11 mouse cellular contexts compared by ENCODE assay signal in the genomic region with DNA sequence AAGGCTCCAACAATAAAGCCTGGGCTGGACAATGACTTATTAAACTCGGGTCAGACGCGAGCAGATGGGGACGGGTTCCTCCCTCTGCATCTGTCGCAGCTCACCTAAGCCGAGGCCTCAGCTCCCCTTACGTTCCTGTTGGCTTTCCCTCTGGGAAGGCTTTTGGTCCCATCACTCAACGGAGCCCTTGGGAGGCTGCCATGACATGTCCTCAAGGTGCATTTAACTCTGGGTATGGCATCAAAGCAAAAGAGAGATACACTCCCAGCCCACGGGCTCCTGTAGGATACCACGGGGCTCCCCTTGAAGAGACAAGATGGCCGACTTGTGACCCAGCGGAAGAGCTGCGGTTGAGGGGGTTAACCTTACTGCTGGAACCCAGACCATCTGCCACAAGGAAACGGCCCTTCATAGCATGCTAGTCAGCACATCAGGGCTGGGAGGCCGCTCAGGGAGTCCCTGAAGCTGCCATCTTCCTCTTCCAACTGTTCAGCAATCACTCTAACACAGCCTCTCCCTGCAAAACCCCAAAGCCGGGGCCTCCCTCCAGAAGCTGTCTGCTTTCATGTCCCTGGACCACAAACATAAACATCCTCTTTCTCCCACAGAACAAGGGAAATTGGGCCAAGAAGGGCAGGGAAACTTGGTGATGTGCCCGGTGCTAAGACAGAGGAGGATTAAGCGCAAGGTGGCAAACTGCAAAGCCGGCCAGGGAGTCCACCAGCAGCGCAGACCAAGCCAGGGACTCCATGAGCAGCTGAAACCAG. TPM values are rescaled to one million over a fixed set of nuclear protein-coding genes. Genes with fewer than 3 reads are reported as not detected.
DNase-seq lines count a peak whose midpoint lies in the region; ATAC-seq lines count a peak whose summit lies in the region.
"Had no signal": no experiment of that assay in that cellular context is flagged by ENCODE, and none has a peak within 500 bp of the region (broad histone marks: within the 10 kb centered on the region; RNA-seq: fewer than 3 reads in every experiment).

No protein-coding gene starts in this region.

- DNase-seq in forebrain, embryonic 14.5 days (ENCODE audit: low spot score), result peak; percentile 67
- peak; percentile 43 for DNase-seq in urinary bladder, postnatal 14 days (ENCODE audit: low spot score)
- no peak for DNase-seq in urinary bladder, adult 2 months (ENCODE audit: low spot score)
- DNase-seq in spleen, postnatal 10 days (ENCODE audit: low spot score in 2 of 2), result no peak
- DNase-seq in urinary bladder, postnatal 25 days (ENCODE audit: low spot score), result no peak
- no peak for DNase-seq in retina, embryonic 14.5 days (ENCODE audit: low spot score)
- DNase-seq: kidney, adult 18-20 months; retina, postnatal 1 day had no signal

- 78% methylated on average over 20 of the region's 20 CpGs for WGBS in forebrain, embryonic 14.5 days
- WGBS in forebrain, embryonic 16.5 days, result 70% methylated on average over 20 of the region's 20 CpGs
- 53% methylated on average over 20 of the region's 20 CpGs for WGBS in lung, embryonic 16.5 days

- H3K9me3 ChIP-seq in forebrain, embryonic 14.5 days (replicated peaks; ENCODE audit: control insufficient read depth, low read length), result no peaks in the 10 kb centered on the region
- no peaks in the 10 kb centered on the region for H3K9me3 ChIP-seq in forebrain, embryonic 16.5 days (ENCODE audit: control insufficient read depth, low read length)
- H3K9me3 ChIP-seq in lung, embryonic 16.5 days (ENCODE audit: control insufficient read depth, low read length), result no peaks in the 10 kb centered on the region
- H3K9me3 ChIP-seq: liver, embryonic 15.5 days had no signal

- no peak for ATAC-seq in forebrain, embryonic 14.5 days
- ATAC-seq in forebrain, embryonic 16.5 days, result no peak
- peak; percentile 79 for ATAC-seq in lung, embryonic 16.5 days (ENCODE audit: low read depth)

- no peak overlapping the region for H3K4me3 ChIP-seq in forebrain, embryonic 14.5 days (ENCODE audit: low read depth, low read length)
- H3K4me3 ChIP-seq in forebrain, embryonic 16.5 days (replicated peaks; ENCODE audit: low read length), result no peak overlapping the region
- H3K4me3 ChIP-seq in lung, embryonic 16.5 days (ENCODE audit: low read length), result no peak overlapping the region
- H3K4me3 ChIP-seq: liver, embryonic 15.5 days had no signal

- H3K4me2 ChIP-seq in forebrain, embryonic 14.5 days (ENCODE audit: low read length), result no peak overlapping the region
- H3K4me2 ChIP-seq in forebrain, embryonic 16.5 days (ENCODE audit: low read length), result no peak overlapping the region
- H3K4me2 ChIP-seq in lung, embryonic 16.5 days (ENCODE audit: low read depth, low read length), result peak overlapping the region; percentile 24; the same call in 1 of the 2 replicates
- H3K4me2 ChIP-seq: liver, embryonic 15.5 days had no signal

- no peaks in the 10 kb centered on the region for H3K27me3 ChIP-seq in forebrain, embryonic 14.5 days (replicated peaks; ENCODE audit: control insufficient read depth, insufficient read depth, low read length)
- no peaks in the 10 kb centered on the region for H3K27me3 ChIP-seq in forebrain, embryonic 16.5 days (replicated peaks; ENCODE audit: control insufficient read depth, insufficient read depth, low read length)
- no peaks in the 10 kb centered on the region for H3K27me3 ChIP-seq in lung, embryonic 16.5 days (ENCODE audit: control insufficient read depth, insufficient read depth, low read depth, low read length)

- H3K36me3 ChIP-seq in forebrain, embryonic 14.5 days (ENCODE audit: control insufficient read depth, insufficient read depth, low read length), result 0 out of 2 replicates have a peak, but pooled peaks cover 4% of the 10 kb centered on the region
- H3K36me3 ChIP-seq in forebrain, embryonic 16.5 days (ENCODE audit: control insufficient read depth, insufficient read depth), result no peaks in the 10 kb centered on the region
- H3K36me3 ChIP-seq in lung, embryonic 16.5 days (ENCODE audit: control insufficient read depth, insufficient read depth, low read length), result no peaks in the 10 kb centered on the region
- H3K36me3 ChIP-seq: liver, embryonic 15.5 days had no signal

- H3K4me1 ChIP-seq in forebrain, embryonic 14.5 days (ENCODE audit: control insufficient read depth, insufficient read depth, low read length), result peaks cover 47% of the 10 kb centered on the region
- H3K4me1 ChIP-seq in forebrain, embryonic 16.5 days (replicated peaks; ENCODE audit: control insufficient read depth, insufficient read depth, low read length), result peaks cover 61% of the 10 kb centered on the region
- H3K4me1 ChIP-seq in lung, embryonic 16.5 days (replicated peaks; ENCODE audit: control insufficient read depth, insufficient read depth, low read length), result peaks cover 51% of the 10 kb centered on the region

- H3K9ac ChIP-seq in forebrain, embryonic 14.5 days (ENCODE audit: low read length), result no peak overlapping the region
- H3K9ac ChIP-seq in forebrain, embryonic 16.5 days (replicated peaks; ENCODE audit: low read depth, low read length), result no peak overlapping the region
- H3K9ac ChIP-seq in lung, embryonic 16.5 days (ENCODE audit: low read length), result peak overlapping the region; percentile 6; the same call in 1 of the 2 replicates
- H3K9ac ChIP-seq: liver, embryonic 15.5 days had no signal

- H3K27ac ChIP-seq in forebrain, embryonic 14.5 days (ENCODE audit: low read depth, low read length), result peak overlapping the region; percentile 56; the same call in 1 of the 2 replicates
- no peak overlapping the region for H3K27ac ChIP-seq in forebrain, embryonic 16.5 days (ENCODE audit: low read length)
- H3K27ac ChIP-seq in lung, embryonic 16.5 days (ENCODE audit: low read length), result peak overlapping the region; percentile 91
- H3K27ac ChIP-seq: liver, embryonic 15.5 days had no signal

RNA-seq across cellular contexts. Expression of a gene that starts 5.0 kb away (rescaled TPM):
- polyA plus RNA-seq in forebrain, embryonic 14.5 days (2014; fragmentation: Nextera tagmentation; extraction: Ambion mirVana), result 24.6 and 35.8 TPM in 2 replicates
- polyA plus RNA-seq in forebrain, embryonic 16.5 days (2015; fragmentation: Nextera tagmentation; extraction: Ambion mirVana), result 52.3 and 54.6 TPM in 2 replicates
- polyA plus RNA-seq in urinary bladder, adult 2 months (2012; rRNA removed), result 15.8 and 20.8 TPM in 2 replicates
- 19.4 and 20.0 TPM in 2 replicates for polyA plus RNA-seq in lung, embryonic 16.5 days (2015; fragmentation: Nextera tagmentation; extraction: Ambion mirVana)

RNA-seq across cellular contexts. Expression of a gene that starts 5.1 kb away (rescaled TPM):
- polyA plus RNA-seq in forebrain, embryonic 14.5 days (2014; fragmentation: Nextera tagmentation; extraction: Ambion mirVana), result 11.0 and 12.5 TPM in 2 replicates
- 11.5 and 14.1 TPM in 2 replicates for polyA plus RNA-seq in forebrain, embryonic 16.5 days (2015; fragmentation: Nextera tagmentation; extraction: Ambion mirVana)
- polyA plus RNA-seq in urinary bladder, adult 2 months (2012; rRNA removed), result 0.66 and 0.77 TPM in 2 replicates
- polyA plus RNA-seq in lung, embryonic 16.5 days (2015; fragmentation: Nextera tagmentation; extraction: Ambion mirVana), result 6.3 and 9.2 TPM in 2 replicates

RNA-seq across cellular contexts. Expression of a gene that starts 44.4 kb away (rescaled TPM):
- polyA plus RNA-seq in forebrain, embryonic 14.5 days (2014; fragmentation: Nextera tagmentation; extraction: Ambion mirVana), result 28.3 and 45.5 TPM in 2 replicates
- polyA plus RNA-seq in forebrain, embryonic 16.5 days (2015; fragmentation: Nextera tagmentation; extraction: Ambion mirVana), result 59.8 and 69.7 TPM in 2 replicates
- 95.0 and 113 TPM in 2 replicates for polyA plus RNA-seq in urinary bladder, adult 2 months (2012; rRNA removed)
- 77.7 and 78.1 TPM in 2 replicates for polyA plus RNA-seq in lung, embryonic 16.5 days (2015; fragmentation: Nextera tagmentation; extraction: Ambion mirVana)

Comparison
In these comparisons a context has a peak if more than half of its experiments do, and no peak if none do; other contexts are left out.
1. DNase-seq: peak in forebrain, embryonic 14.5 days (single experiment) and urinary bladder, postnatal 14 days (single experiment); none in urinary bladder, adult 2 months (single experiment), spleen, postnatal 10 days (0 of 2), urinary bladder, postnatal 25 days (single experiment) and retina, embryonic 14.5 days (single experiment).